Mouse (Mus musculus): ENCODE measurements at regions not wholly inside any gene's neighbourhood (a gene's known extent, or its start where the extent isn't known, plus 50 kb on each side); places are given as distances from the start of the nearest gene placed in this dataset.

GRCm38 (mm10) chr6:148600934-148601333, 156.7 kb upstream of the Tmtc1 start:
- 44% methylated on average over 2 of the region's 2 CpGs for WGBS
- H3K4me3 ChIP-seq (ENCODE audit: insufficient read depth, low read depth, low read length) = no peak overlapping the region
- no peaks in the 10 kb centered on the region for H3K4me1 ChIP-seq (ENCODE audit: control insufficient read depth, insufficient read depth, low read length)
- no peak for DNase-seq
- no peaks in the 10 kb centered on the region for H3K27me3 ChIP-seq (replicated peaks; ENCODE audit: control insufficient read depth, insufficient read depth, low read length)
- H3K27ac ChIP-seq (ENCODE audit: insufficient read depth, low read depth, low read length) = no peak overlapping the region
- TF ChIP-seq CTCF (conservative IDR thresholded peaks at IDR 0.05; ENCODE audit: insufficient read depth, insufficient read length, low read depth, low read length) = no peak
- TF ChIP-seq POLR2A (IDR thresholded peaks at IDR 0.05; ENCODE audit: low read depth, low read length) = no peak
- no peaks in the 10 kb centered on the region for H3K36me3 ChIP-seq (ENCODE audit: control insufficient read depth, insufficient read depth, low read length)

GRCm38 (mm10) chr6:148599473-148599872, 155.3 kb upstream of the Tmtc1 start:
- TF ChIP-seq CTCF (conservative IDR thresholded peaks at IDR 0.05; ENCODE audit: insufficient read depth, insufficient read length, low read depth, low read length) = no peak
- no peak for TF ChIP-seq POLR2A (IDR thresholded peaks at IDR 0.05; ENCODE audit: low read depth, low read length)
- no peak overlapping the region for H3K27ac ChIP-seq (ENCODE audit: insufficient read depth, low read depth, low read length)
- WGBS = 84% methylated on average over 4 of the region's 4 CpGs
- H3K4me3 ChIP-seq (ENCODE audit: insufficient read depth, low read depth, low read length) = no peak overlapping the region
- no peak for DNase-seq
- no peaks in the 10 kb centered on the region for H3K4me1 ChIP-seq (ENCODE audit: control insufficient read depth, insufficient read depth, low read length)
- no peaks in the 10 kb centered on the region for H3K36me3 ChIP-seq (ENCODE audit: control insufficient read depth, insufficient read depth, low read length)
- no peaks in the 10 kb centered on the region for H3K27me3 ChIP-seq (replicated peaks; ENCODE audit: control insufficient read depth, insufficient read depth, low read length)

GRCm38 (mm10) chr6:148598746-148599337, 154.7 kb upstream of the Tmtc1 start:
- H3K27me3 ChIP-seq (replicated peaks; ENCODE audit: control insufficient read depth, insufficient read depth, low read length) = no peaks in the 10 kb centered on the region
- no peaks in the 10 kb centered on the region for H3K36me3 ChIP-seq (ENCODE audit: control insufficient read depth, insufficient read depth, low read length)
- no peak overlapping the region for H3K4me3 ChIP-seq (ENCODE audit: insufficient read depth, low read depth, low read length)
- no peak overlapping the region for H3K27ac ChIP-seq (ENCODE audit: insufficient read depth, low read depth, low read length)
- 21% methylated on average over 16 of the region's 16 CpGs for WGBS
- DNase-seq = no peak
- TF ChIP-seq POLR2A (IDR thresholded peaks at IDR 0.05; ENCODE audit: low read depth, low read length) = no peak
- no peak for TF ChIP-seq CTCF (conservative IDR thresholded peaks at IDR 0.05; ENCODE audit: insufficient read depth, insufficient read length, low read depth, low read length)
- no peaks in the 10 kb centered on the region for H3K4me1 ChIP-seq (ENCODE audit: control insufficient read depth, insufficient read depth, low read length)

- Histone ChIP-seq H3K4me3 (ENCODE audit: insufficient read depth, low read depth, low read length) (no peak overlapping the region), H3K27ac (ENCODE audit: insufficient read depth, low read depth, low read length) (no peak overlapping the region), H3K4me1 (ENCODE audit: control insufficient read depth, insufficient read depth, low read length) (no peaks in the 10 kb centered on the region), H3K36me3 (ENCODE audit: control insufficient read depth, insufficient read depth, low read length) (no peaks in the 10 kb centered on the region), H3K27me3 (replicated peaks; ENCODE audit: control insufficient read depth, insufficient read depth, low read length) (no peaks in the 10 kb centered on the region)
- WGBS = 61% methylated on average over 3 of the region's 3 CpGs
- no peak for DNase-seq
- TF ChIP-seq POLR2A (IDR thresholded peaks at IDR 0.05; ENCODE audit: low read depth, low read length) (no peak), CTCF (conservative IDR thresholded peaks at IDR 0.05; ENCODE audit: insufficient read depth, insufficient read length, low read depth, low read length) (no peak)
These were observed 151.0 kb upstream of the Tmtc1 start for GRCm38 (mm10) chr6:148595009-148595770.

- Histone ChIP-seq H3K36me3 (ENCODE audit: control insufficient read depth, insufficient read depth, low read length) (no peaks in the 10 kb centered on the region), H3K27me3 (replicated peaks; ENCODE audit: control insufficient read depth, insufficient read depth, low read length) (no peaks in the 10 kb centered on the region), H3K4me3 (ENCODE audit: insufficient read depth, low read depth, low read length) (no peak overlapping the region), H3K27ac (ENCODE audit: insufficient read depth, low read depth, low read length) (no peak overlapping the region), H3K4me1 (ENCODE audit: control insufficient read depth, insufficient read depth, low read length) (no peaks in the 10 kb centered on the region)
- WGBS = 82% methylated on average over 4 of the region's 4 CpGs
- no peak for TF ChIP-seq POLR2A (IDR thresholded peaks at IDR 0.05; ENCODE audit: low read depth, low read length)
- no peak for TF ChIP-seq CTCF (conservative IDR thresholded peaks at IDR 0.05; ENCODE audit: insufficient read depth, insufficient read length, low read depth, low read length)
- no peak for DNase-seq
These were observed 144.8 kb upstream of the Tmtc1 start for GRCm38 (mm10) chr6:148588971-148589370.

GRCm38 (mm10) chr6:148586439-148587321, 142.5 kb upstream of the Tmtc1 start:
- TF ChIP-seq POLR2A (IDR thresholded peaks at IDR 0.05; ENCODE audit: low read depth, low read length) = no peak
- no peaks in the 10 kb centered on the region for H3K4me1 ChIP-seq (ENCODE audit: control insufficient read depth, insufficient read depth, low read length)
- no peak for DNase-seq
- H3K27ac ChIP-seq (ENCODE audit: insufficient read depth, low read depth, low read length) = no peak overlapping the region
- H3K4me3 ChIP-seq (ENCODE audit: insufficient read depth, low read depth, low read length) = no peak overlapping the region
- 85% methylated on average over 10 of the region's 10 CpGs for WGBS
- no peaks in the 10 kb centered on the region for H3K27me3 ChIP-seq (replicated peaks; ENCODE audit: control insufficient read depth, insufficient read depth, low read length)
- no peaks in the 10 kb centered on the region for H3K36me3 ChIP-seq (ENCODE audit: control insufficient read depth, insufficient read depth, low read length)

- Histone ChIP-seq H3K4me3 (ENCODE audit: insufficient read depth, low read depth, low read length) (no peak overlapping the region), H3K36me3 (ENCODE audit: control insufficient read depth, insufficient read depth, low read length) (no peaks in the 10 kb centered on the region), H3K27me3 (replicated peaks; ENCODE audit: control insufficient read depth, insufficient read depth, low read length) (no peaks in the 10 kb centered on the region), H3K27ac (ENCODE audit: insufficient read depth, low read depth, low read length) (no peak overlapping the region), H3K4me1 (ENCODE audit: control insufficient read depth, insufficient read depth, low read length) (no peaks in the 10 kb centered on the region)
- no peak for DNase-seq
- TF ChIP-seq CTCF (conservative IDR thresholded peaks at IDR 0.05; ENCODE audit: insufficient read depth, insufficient read length, low read depth, low read length) (no peak), POLR2A (IDR thresholded peaks at IDR 0.05; ENCODE audit: low read depth, low read length) (no peak)
- WGBS = 86% methylated on average over 2 of the region's 2 CpGs
These were observed 139.9 kb upstream of the Tmtc1 start for GRCm38 (mm10) chr6:148584126-148584525.
